Mouse (Mus musculus) MEL-GATA-1-ER (cell line): ENCODE results near the gene Lbx1.

ENCODE experiments used
- DNase-seq: peaks from one replicate; pipeline ENCODE4 v3.0.0-alpha.2; 2012; ENCODE audit warnings: low read depth; ENCODE audit errors: extremely low read depth

Gene Lbx1

GRCm38 (mm10) chr19:45234191-45234770, 1.3 kb downstream of the Lbx1 start:
- DNase-seq: no peak

- DNase-seq: no peak
Measured at GRCm38 (mm10) chr19:45233496-45234127, 2.0 kb downstream of the Lbx1 start.

DNA sequence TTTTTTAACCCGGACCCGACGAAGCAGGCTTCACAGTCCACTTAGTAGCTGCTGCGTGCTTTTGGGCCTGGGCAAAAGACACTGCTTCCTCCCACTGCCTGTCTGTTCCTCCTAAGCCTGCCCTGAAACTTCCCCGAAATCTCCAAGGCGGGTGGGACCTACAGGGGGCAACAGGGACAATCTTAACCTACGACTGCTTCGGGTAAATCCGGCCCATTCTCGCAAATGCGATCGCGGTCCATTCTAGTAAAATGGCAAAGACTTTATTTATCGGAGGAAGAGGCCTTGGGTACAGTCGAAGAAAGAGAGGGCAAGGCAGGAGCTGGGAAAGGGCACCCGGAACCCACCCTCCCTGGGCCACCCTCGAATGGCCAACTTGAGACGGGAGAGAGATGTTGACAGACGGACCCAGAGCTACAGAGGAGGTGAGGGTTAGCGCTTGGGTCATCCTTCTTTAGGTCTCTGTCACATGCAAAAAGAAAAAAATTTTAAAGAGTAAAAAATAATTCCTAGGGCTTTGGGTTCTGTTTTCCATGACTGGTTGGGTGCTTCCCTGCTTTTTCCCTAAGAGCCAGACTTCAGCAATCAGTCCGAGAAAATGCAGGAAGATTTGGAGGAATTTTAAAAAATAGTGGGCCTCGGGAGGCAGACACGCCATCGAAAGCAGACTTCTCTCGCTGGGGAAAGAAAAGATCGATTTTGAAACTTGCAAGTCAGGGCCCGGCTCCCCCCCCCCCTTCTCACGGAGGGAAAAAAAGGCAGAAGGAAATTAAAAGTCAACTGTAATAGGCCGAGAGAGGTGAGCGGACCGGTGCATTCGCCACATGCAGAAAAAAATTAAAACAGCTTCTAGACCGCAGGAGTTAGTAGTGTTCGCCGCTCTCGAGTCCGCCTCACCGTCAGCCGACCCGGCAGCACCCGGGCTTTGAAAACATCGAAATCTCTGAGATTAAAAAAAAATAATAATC, 2.9 kb downstream of the Lbx1 start:
- DNase-seq: no peak

GRCm38 (mm10) chr19:45232036-45232410, 3.6 kb downstream of the Lbx1 start:
- no peak for DNase-seq

DNA sequence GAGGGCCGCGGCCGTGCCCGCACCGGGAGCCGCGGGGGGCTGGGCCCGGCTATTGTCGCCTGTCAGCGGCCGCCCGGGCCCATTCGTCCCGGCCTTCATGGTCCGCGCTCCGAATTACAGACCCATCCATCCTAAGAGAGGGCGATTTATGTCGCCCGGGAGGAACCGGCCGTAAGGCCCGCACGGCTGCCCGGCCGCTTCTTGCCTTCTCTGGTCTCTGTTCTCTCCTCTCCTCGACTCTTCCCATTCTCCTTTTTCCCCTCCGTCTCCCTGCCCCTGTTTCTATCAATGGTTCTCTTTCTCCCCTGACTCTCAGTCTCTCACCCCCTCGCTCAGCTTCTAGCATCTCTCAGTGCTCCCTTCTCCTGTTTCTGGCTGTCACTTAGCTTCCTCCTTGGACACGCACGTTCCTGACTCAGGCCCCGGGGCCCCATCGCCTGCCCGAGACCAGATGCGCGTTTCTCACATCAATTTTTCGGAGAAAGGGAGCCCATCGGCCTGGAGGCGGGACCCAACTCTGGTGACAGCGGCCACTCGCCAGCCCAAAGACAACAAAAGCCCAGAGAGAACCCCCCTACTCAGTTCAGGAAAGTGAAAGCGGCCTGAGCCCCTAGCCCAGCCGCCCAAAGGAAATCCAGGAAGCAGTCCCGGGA, 4.1 kb downstream of the Lbx1 start:
- DNase-seq: no peak

DNA sequence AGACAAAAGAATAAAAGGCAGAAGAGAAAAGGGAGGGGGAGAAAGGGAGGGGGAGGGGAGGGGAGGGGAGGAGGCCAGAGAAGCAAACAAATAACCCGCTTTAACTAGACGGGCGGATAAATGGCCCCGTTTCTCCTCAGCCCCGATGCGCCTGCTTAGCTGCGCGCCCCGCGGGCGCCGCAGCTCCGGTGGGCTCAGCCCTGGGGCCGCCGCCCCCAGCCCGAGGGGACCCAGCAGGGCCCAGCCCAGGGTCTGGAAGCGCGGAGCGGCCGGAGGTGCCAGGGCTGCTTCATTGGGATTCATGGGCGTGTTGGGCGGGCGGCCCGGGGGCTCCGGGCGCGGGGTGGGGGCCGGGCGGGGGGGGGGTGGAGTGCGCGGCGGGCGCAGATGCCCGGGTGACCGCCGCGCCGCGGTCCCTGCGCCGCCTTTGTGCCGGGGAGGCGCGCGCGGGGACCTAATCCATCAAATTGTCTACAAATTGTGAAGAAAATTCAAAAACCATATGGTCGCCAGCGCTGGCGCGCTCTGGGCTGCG, 4.7 kb downstream of the Lbx1 start:
- DNase-seq: no peak

DNA sequence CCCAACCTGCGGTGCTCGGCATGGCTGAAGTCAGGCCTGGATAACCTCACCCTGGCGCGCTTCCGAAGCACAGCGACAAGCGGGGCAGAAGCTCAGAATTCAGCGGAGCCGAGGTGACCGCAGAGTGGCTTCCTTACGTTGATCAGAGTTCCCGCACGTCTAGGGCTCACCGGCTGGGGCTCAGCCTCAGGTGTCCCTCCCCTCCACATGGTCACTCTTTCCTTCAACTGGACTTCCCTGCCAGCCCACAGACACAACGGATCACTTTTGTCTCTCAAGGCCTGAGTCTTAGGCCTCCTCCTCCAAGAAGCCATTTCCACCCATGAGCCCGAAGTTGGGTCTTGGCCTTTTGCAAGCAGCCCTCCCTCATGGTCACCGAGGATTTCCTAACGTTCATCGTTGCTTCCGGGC, 5.4 kb downstream of the Lbx1 start:
- no peak for DNase-seq

DNA sequence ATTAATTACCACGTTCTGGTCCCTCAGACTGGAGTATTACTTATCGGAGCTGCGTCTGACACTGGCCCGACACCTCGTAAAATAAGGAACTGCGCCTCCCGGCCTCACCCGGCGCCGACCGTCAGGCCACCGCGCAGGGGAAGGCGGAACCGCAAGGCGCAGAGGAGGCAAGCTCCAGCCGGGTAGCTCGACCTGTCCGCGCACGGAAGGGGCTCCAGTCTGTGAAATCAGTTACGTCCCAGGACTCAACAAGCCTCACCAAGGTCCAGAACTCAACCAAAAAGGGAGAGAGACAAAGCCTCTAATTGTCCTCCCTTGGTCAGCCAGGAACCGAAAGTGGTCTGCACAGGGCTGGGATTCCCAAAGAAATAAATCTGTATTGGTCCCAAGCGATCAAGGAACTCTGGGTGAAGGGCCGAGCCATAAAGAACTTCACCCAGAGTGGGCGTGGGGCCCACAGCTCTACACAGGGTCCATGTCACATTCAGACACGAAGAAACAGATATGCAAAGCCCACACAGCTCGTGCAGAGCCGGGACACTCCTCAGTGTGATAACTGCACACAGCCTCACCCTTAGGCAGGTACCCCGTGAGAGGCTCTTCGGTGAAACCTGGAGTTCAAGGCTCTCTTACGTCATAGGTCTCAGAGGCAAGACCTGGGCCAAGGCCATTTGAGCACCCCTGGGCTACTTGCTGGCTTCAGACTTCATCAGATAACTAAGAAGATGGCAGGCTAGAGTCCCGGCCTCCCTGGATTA, 6.1 kb downstream of the Lbx1 start:
- DNase-seq: peak; percentile 51

- no peak for DNase-seq
Measured at GRCm38 (mm10) chr19:45228781-45229180, 6.8 kb downstream of the Lbx1 start.

- DNase-seq: no peak
Measured at GRCm38 (mm10) chr19:45228097-45228496, 7.5 kb downstream of the Lbx1 start.

- no peak for DNase-seq
Measured at GRCm38 (mm10) chr19:45227671-45228070, 7.9 kb downstream of the Lbx1 start.

GRCm38 (mm10) chr19:45227049-45227448, 8.6 kb downstream of the Lbx1 start:
- no peak for DNase-seq

- DNase-seq: no peak
Measured at GRCm38 (mm10) chr19:45226246-45226645, 9.4 kb downstream of the Lbx1 start.

- DNase-seq: no peak
Measured at GRCm38 (mm10) chr19:45225130-45225529, 10.5 kb downstream of the Lbx1 start.

GRCm38 (mm10) chr19:45224286-45224559, 11.4 kb downstream of the Lbx1 start:
- DNase-seq: peak; percentile 80

- no peak for DNase-seq
Measured at GRCm38 (mm10) chr19:45223413-45224285, 12.0 kb downstream of the Lbx1 start.

GRCm38 (mm10) chr19:45222141-45222782, 13.3 kb downstream of the Lbx1 start:
- no peak for DNase-seq

- no peak for DNase-seq
Measured at GRCm38 (mm10) chr19:45221458-45221783, 14.2 kb downstream of the Lbx1 start.

- peak; percentile 72 for DNase-seq
Measured at GRCm38 (mm10) chr19:45220593-45221457, 14.8 kb downstream of the Lbx1 start.
